ENCODE assay signal across 9 mouse cellular contexts in genomic region chr2:35503723-35504416, GRCm38 (mm10). TPM values are rescaled to one million over a fixed set of nuclear protein-coding genes. Genes with fewer than 3 reads are reported as not detected.
DNase-seq lines count a peak whose midpoint lies in the region; ATAC-seq and TF ChIP-seq lines count a peak whose summit lies in the region.
"Had no signal": no experiment of that assay in that cellular context is flagged by ENCODE, and none has a peak within 500 bp of the region (broad histone marks: within the 10 kb centered on the region; RNA-seq: fewer than 3 reads in every experiment).

No protein-coding gene starts in this region.

- ATAC-seq in kidney, embryonic 14.5 days (ENCODE audit: low FRiP score, low TSS enrichment), result peak; percentile 65
- peak; percentile 30; the same call in 1 of the 2 replicates for ATAC-seq in intestine, embryonic 16.5 days
- peak; percentile 55; the same call in 1 of the 2 replicates for ATAC-seq in stomach, embryonic 16.5 days (ENCODE audit: insufficient read depth, low FRiP score)
- no peak for ATAC-seq in forebrain, embryonic 12.5 days (ENCODE audit: low FRiP score)
- no peak for ATAC-seq in hindbrain, embryonic 16.5 days

- 21% methylated on average over 8 of the region's 8 CpGs for WGBS in kidney, embryonic 14.5 days
- 59% methylated on average over 8 of the region's 8 CpGs for WGBS in kidney, adult 2 months
- 44% methylated on average over 8 of the region's 8 CpGs for whole genome bisulfite sequencing in intestine, embryonic 16.5 days
- WGBS in stomach, embryonic 16.5 days, result 29% methylated on average over 8 of the region's 8 CpGs
- 63% methylated on average over 8 of the region's 8 CpGs for WGBS in forebrain, embryonic 12.5 days
- 69% methylated on average over 8 of the region's 8 CpGs for WGBS in hindbrain, embryonic 16.5 days

- no peak for TF ChIP-seq POLR2A in kidney, adult 2 months (IDR thresholded peaks at IDR 0.05; ENCODE audit: low read depth, low read length)

- no peaks in the 10 kb centered on the region for H3K9me3 ChIP-seq in kidney, embryonic 14.5 days (ENCODE audit: control insufficient read depth, low read length)
- no peaks in the 10 kb centered on the region for H3K9me3 ChIP-seq in intestine, embryonic 16.5 days (ENCODE audit: control insufficient read depth, low read length)
- H3K9me3 ChIP-seq in stomach, embryonic 16.5 days (replicated peaks; ENCODE audit: control insufficient read depth, low read length), result no peaks in the 10 kb centered on the region
- H3K9me3 ChIP-seq in forebrain, embryonic 12.5 days, result no peaks in the 10 kb centered on the region
- no peaks in the 10 kb centered on the region for H3K9me3 ChIP-seq in hindbrain, embryonic 16.5 days (ENCODE audit: control insufficient read depth, low read length)
- H3K9me3 ChIP-seq: neural tube, embryonic 12.5 days had no signal

- no peak overlapping the region for H3K4me2 ChIP-seq in kidney, embryonic 14.5 days (replicated peaks; ENCODE audit: low read depth, low read length)
- no peak overlapping the region for H3K4me2 ChIP-seq in intestine, embryonic 16.5 days (ENCODE audit: low read depth, low read length)
- no peak overlapping the region for H3K4me2 ChIP-seq in stomach, embryonic 16.5 days (ENCODE audit: low read depth, low read length)
- no peak overlapping the region for H3K4me2 ChIP-seq in forebrain, embryonic 12.5 days
- no peak overlapping the region for H3K4me2 ChIP-seq in hindbrain, embryonic 16.5 days (ENCODE audit: low read length)
- H3K4me2 ChIP-seq: neural tube, embryonic 12.5 days had no signal

- no peaks in the 10 kb centered on the region for H3K27me3 ChIP-seq in kidney, embryonic 14.5 days (ENCODE audit: control insufficient read depth, insufficient read depth, low read length)
- no peaks in the 10 kb centered on the region for H3K27me3 ChIP-seq in kidney, adult 2 months (replicated peaks; ENCODE audit: control insufficient read depth, insufficient read depth, low read length)
- H3K27me3 ChIP-seq in intestine, embryonic 16.5 days (replicated peaks; ENCODE audit: control insufficient read depth, insufficient read depth, low read length), result no peaks in the 10 kb centered on the region
- no peaks in the 10 kb centered on the region for H3K27me3 ChIP-seq in stomach, embryonic 16.5 days (ENCODE audit: control insufficient read depth, insufficient read depth, low read length)
- no peaks in the 10 kb centered on the region for H3K27me3 ChIP-seq in forebrain, embryonic 12.5 days
- H3K27me3 ChIP-seq in hindbrain, embryonic 16.5 days (replicated peaks; ENCODE audit: control insufficient read depth, insufficient read depth, low read length), result no peaks in the 10 kb centered on the region
- H3K27me3 ChIP-seq: neural tube, embryonic 12.5 days had no signal

- no peaks in the 10 kb centered on the region for H3K36me3 ChIP-seq in kidney, embryonic 14.5 days (ENCODE audit: control insufficient read depth, insufficient read depth, low read length)
- no peaks in the 10 kb centered on the region for H3K36me3 ChIP-seq in kidney, adult 2 months (ENCODE audit: control insufficient read depth, insufficient read depth, low read length)
- H3K36me3 ChIP-seq in intestine, embryonic 16.5 days (ENCODE audit: control insufficient read depth, insufficient read depth, low read length), result no peaks in the 10 kb centered on the region
- no peaks in the 10 kb centered on the region for H3K36me3 ChIP-seq in stomach, embryonic 16.5 days (ENCODE audit: control insufficient read depth, insufficient read depth, low read length)
- no peaks in the 10 kb centered on the region for H3K36me3 ChIP-seq in forebrain, embryonic 12.5 days (replicated peaks)
- no peaks in the 10 kb centered on the region for H3K36me3 ChIP-seq in hindbrain, embryonic 16.5 days (ENCODE audit: control insufficient read depth, insufficient read depth, low read length)
- H3K36me3 ChIP-seq: neural tube, embryonic 12.5 days had no signal

- H3K27ac ChIP-seq in kidney, embryonic 14.5 days (ENCODE audit: low read depth, low read length), result peak overlapping the region; percentile 72
- no peak overlapping the region for H3K27ac ChIP-seq in kidney, adult 2 months (ENCODE audit: insufficient read depth, low read depth, low read length)
- H3K27ac ChIP-seq in intestine, embryonic 16.5 days (ENCODE audit: low read length), result peak overlapping the region; percentile 77
- peak overlapping the region; percentile 82 for H3K27ac ChIP-seq in stomach, embryonic 16.5 days (ENCODE audit: low read length)
- H3K27ac ChIP-seq in forebrain, embryonic 12.5 days, result no peak overlapping the region
- no peak overlapping the region for H3K27ac ChIP-seq in hindbrain, embryonic 16.5 days (ENCODE audit: low read depth, low read length)
- H3K27ac ChIP-seq: neural tube, embryonic 12.5 days had no signal

- no peak overlapping the region for H3K9ac ChIP-seq in kidney, embryonic 14.5 days (ENCODE audit: low read depth, low read length)
- no peak overlapping the region for H3K9ac ChIP-seq in intestine, embryonic 16.5 days (ENCODE audit: low read depth, low read length)
- no peak overlapping the region; the same call in 1 of the 2 replicates for H3K9ac ChIP-seq in stomach, embryonic 16.5 days (ENCODE audit: low read length)
- H3K9ac ChIP-seq in forebrain, embryonic 12.5 days, result no peak overlapping the region
- no peak overlapping the region for H3K9ac ChIP-seq in hindbrain, embryonic 16.5 days (ENCODE audit: low read depth, low read length)
- H3K9ac ChIP-seq: neural tube, embryonic 12.5 days had no signal

- H3K4me3 ChIP-seq in kidney, embryonic 14.5 days (ENCODE audit: low read length), result no peak overlapping the region
- no peak overlapping the region for H3K4me3 ChIP-seq in kidney, adult 2 months (ENCODE audit: insufficient read depth, low read depth, low read length)
- H3K4me3 ChIP-seq in intestine, embryonic 16.5 days (ENCODE audit: low read length), result no peak overlapping the region
- no peak overlapping the region for H3K4me3 ChIP-seq in stomach, embryonic 16.5 days (replicated peaks; ENCODE audit: low read length)
- H3K4me3 ChIP-seq in forebrain, embryonic 12.5 days (replicated peaks), result no peak overlapping the region
- no peak overlapping the region for H3K4me3 ChIP-seq in hindbrain, embryonic 16.5 days (ENCODE audit: low read length)
- H3K4me3 ChIP-seq: neural tube, embryonic 12.5 days had no signal

- TF ChIP-seq CTCF in kidney, adult 2 months (conservative IDR thresholded peaks at IDR 0.05; ENCODE audit: insufficient read depth, insufficient read length, low read depth, low read length), result no peak

- H3K4me1 ChIP-seq in kidney, embryonic 14.5 days (ENCODE audit: control insufficient read depth, insufficient read depth, low read length), result peaks cover 36% of the 10 kb centered on the region
- H3K4me1 ChIP-seq in kidney, adult 2 months (ENCODE audit: control insufficient read depth, insufficient read depth, low read length), result no peaks in the 10 kb centered on the region
- peaks cover 30% of the 10 kb centered on the region for H3K4me1 ChIP-seq in intestine, embryonic 16.5 days (ENCODE audit: control insufficient read depth, insufficient read depth, low read length)
- peaks cover 46% of the 10 kb centered on the region for H3K4me1 ChIP-seq in stomach, embryonic 16.5 days (ENCODE audit: control insufficient read depth, insufficient read depth, low read length)
- peaks cover 12% of the 10 kb centered on the region for H3K4me1 ChIP-seq in forebrain, embryonic 12.5 days
- peaks cover 7% of the 10 kb centered on the region for H3K4me1 ChIP-seq in hindbrain, embryonic 16.5 days (ENCODE audit: control insufficient read depth, insufficient read depth, low read depth, low read length)

- no peak for DNase-seq in kidney, adult 2 months
- DNase-seq in embryo, embryonic 10.5 days (ENCODE audit: low spot score), result peak; percentile 73
- DNase-seq in layer of hippocampus, adult 18-20 months (ENCODE audit: low spot score in 2 of 2), result no peak

RNA-seq across cellular contexts. Expression of gene Ggta1, which starts 40.8 kb away (rescaled TPM):
- polyA plus RNA-seq in kidney, embryonic 14.5 days (2014; fragmentation: Nextera tagmentation; extraction: Ambion mirVana), result 10.3 and 21.5 TPM in 2 replicates
- 4.6 and 6.1 TPM in 2 replicates for polyA plus RNA-seq in kidney, adult 2 months (2012; rRNA removed)
- 13.9 and 14.6 TPM in 2 replicates for polyA plus RNA-seq in intestine, embryonic 16.5 days (2015; fragmentation: Nextera tagmentation; extraction: Ambion mirVana)
- polyA plus RNA-seq in stomach, embryonic 16.5 days (2015; fragmentation: Nextera tagmentation; extraction: Ambion mirVana), result 28.1 and 28.9 TPM in 2 replicates
- 4.7 and 4.9 TPM in 2 replicates for polyA plus RNA-seq in forebrain, embryonic 12.5 days (2016; fragmentation: Nextera tagmentation; extraction: Ambion mirVana)
- 1 to 10 TPM; 2.6 to 4.3 TPM for total RNA-seq in layer of hippocampus, adult 18-20 months (2021)
- polyA plus RNA-seq in hindbrain, embryonic 16.5 days (2015; fragmentation: Nextera tagmentation; extraction: Ambion mirVana), result 7.1 and 9.2 TPM in 2 replicates

RNA-seq across cellular contexts. Expression of gene Dab2ip, which starts 54.2 kb away (rescaled TPM):
- 36.0 and 42.4 TPM in 2 replicates for polyA plus RNA-seq in kidney, embryonic 14.5 days (2014; fragmentation: Nextera tagmentation; extraction: Ambion mirVana)
- 32.9 and 42.9 TPM in 2 replicates for polyA plus RNA-seq in kidney, adult 2 months (2012; rRNA removed)
- 27.0 and 28.7 TPM in 2 replicates for polyA plus RNA-seq in intestine, embryonic 16.5 days (2015; fragmentation: Nextera tagmentation; extraction: Ambion mirVana)
- 29.2 and 31.2 TPM in 2 replicates for polyA plus RNA-seq in stomach, embryonic 16.5 days (2015; fragmentation: Nextera tagmentation; extraction: Ambion mirVana)
- 36.8 and 56.9 TPM in 2 replicates for polyA plus RNA-seq in forebrain, embryonic 12.5 days (2016; fragmentation: Nextera tagmentation; extraction: Ambion mirVana)
- 100 to 1,000 TPM; 108 to 109 TPM for total RNA-seq in layer of hippocampus, adult 18-20 months (2021)
- polyA plus RNA-seq in hindbrain, embryonic 16.5 days (2015; fragmentation: Nextera tagmentation; extraction: Ambion mirVana), result 27.6 and 33.9 TPM in 2 replicates

Comparison
In these comparisons a context has a peak if more than half of its experiments do, and no peak if none do; other contexts are left out.
1. H3K27ac ChIP-seq: peak in kidney, embryonic 14.5 days (single experiment), intestine, embryonic 16.5 days (single experiment) and stomach, embryonic 16.5 days (single experiment); none in kidney, adult 2 months (single experiment), forebrain, embryonic 12.5 days (single experiment) and hindbrain, embryonic 16.5 days (single experiment).
2. ATAC-seq: peak in kidney, embryonic 14.5 days (single experiment), intestine, embryonic 16.5 days (single experiment) and stomach, embryonic 16.5 days (single experiment); none in forebrain, embryonic 12.5 days (single experiment) and hindbrain, embryonic 16.5 days (single experiment).